Mouse (Mus musculus): ENCODE data around the gene Bgn. TPM values are rescaled to one million over a fixed set of nuclear protein-coding genes. Genes with fewer than 3 reads are reported as not detected.
"Not testable (repeated sequence)": the region's sequence is repeated elsewhere in the genome, so short reads cannot be mapped to it uniquely, and the experiment has no call there.

Bgn gene
- polyA plus RNA-seq, 1 experiment from 2014 or later = 11.7 TPM

DNA sequence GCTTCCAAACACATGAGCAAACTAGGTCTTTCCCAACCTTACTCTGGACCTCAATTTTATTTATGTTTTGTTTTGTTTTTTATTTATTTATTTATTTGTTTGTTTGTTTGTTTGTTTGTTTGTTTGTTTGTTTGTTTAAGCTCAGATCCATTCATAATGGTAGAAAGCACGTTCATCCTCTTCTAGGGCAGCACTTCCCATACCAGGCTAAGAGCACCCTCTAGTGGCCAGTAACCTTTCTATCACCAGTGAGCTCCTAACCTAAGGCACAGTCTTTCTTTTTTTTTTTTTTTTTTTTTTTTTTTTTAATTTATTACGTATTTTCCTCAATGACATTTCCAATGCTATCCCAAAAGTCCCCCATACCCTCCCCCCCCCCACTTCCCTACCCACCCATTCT, 10.2 kb downstream of the Bgn start:
- H3K27ac ChIP-seq; H3K4me3 ChIP-seq; H3K9me3 ChIP-seq (replicated peaks); H3K9ac ChIP-seq; H3K36me3 ChIP-seq (ENCODE audit: poor library complexity, severe bottlenecking); H3K4me1 ChIP-seq; H3K27me3 ChIP-seq; H3K4me2 ChIP-seq: not testable (repeated sequence)
- peak; percentile 80 for ATAC-seq
- 3% methylated on average over 1 of the region's 2 CpGs for WGBS

DNA sequence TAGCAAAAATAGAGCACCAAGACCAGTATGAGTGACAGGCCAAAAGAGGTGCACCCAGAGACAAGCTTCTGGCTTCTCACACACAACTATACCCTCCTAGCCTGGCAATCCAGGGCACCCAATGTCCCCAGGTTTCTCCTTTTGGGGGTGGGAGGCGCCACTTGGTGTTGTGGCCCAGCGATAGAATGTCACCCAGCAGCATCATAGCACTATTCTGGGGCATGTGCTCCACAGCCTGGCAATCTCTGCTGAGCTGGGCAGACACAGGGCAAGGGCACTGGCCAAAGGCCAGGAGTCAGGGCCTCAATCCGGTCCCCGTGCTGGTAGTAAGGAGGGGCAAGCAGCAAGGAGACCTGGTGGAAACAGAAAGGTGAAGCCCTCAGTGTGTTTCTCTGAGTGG, 13.3 kb downstream of the Bgn start:
- Histone ChIP-seq H3K4me3 (no peak overlapping the region), H3K4me2 (no peak overlapping the region), H3K4me1 (no peaks in the 10 kb centered on the region), H3K27me3 (peaks cover 6% of the 10 kb centered on the region; the same call in 1 of the 2 replicates), H3K27ac (no peak overlapping the region), H3K36me3 (ENCODE audit: poor library complexity, severe bottlenecking) (no peaks in the 10 kb centered on the region), H3K9me3 (replicated peaks) (no peaks in the 10 kb centered on the region), H3K9ac (no peak overlapping the region)
- 82% methylated on average over 4 of the region's 4 CpGs for WGBS
- ATAC-seq = no peak

DNA sequence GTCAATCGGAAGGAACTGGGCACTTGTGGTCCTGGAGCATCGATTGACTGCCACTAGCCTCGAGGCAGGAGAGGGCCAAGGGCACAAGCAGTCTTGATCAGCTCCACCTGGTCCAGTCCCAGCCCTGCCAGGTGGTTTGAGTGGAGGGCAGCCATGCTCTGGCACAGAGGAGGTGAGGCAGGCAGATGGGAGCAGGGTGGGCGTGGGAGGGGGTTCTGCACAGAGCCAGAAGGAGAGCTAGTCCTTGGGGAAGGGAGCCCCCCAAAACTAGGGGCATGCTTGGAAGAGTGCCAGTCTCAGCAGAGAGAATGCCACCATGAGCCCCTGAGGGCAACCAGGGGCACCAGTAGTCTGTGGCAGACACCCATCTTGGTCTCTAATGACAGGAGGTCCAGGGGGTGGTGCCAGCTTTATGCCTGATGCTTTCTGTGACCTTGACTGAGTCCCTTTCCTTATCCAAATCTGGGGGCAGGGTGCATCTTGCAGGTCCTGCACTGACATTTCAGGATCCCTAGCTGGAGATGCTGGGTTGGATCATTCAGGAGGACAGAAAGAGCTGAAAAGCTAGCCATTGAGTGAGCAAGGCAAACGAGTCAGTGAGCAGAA, 21.8 kb downstream of the Bgn start:
- H3K4me3 ChIP-seq = no peak overlapping the region
- no peaks in the 10 kb centered on the region for H3K36me3 ChIP-seq (ENCODE audit: poor library complexity, severe bottlenecking)
- no peaks in the 10 kb centered on the region; the same call in 1 of the 2 replicates for H3K9me3 ChIP-seq (replicated peaks)
- H3K27ac ChIP-seq = no peak overlapping the region
- no peak overlapping the region for H3K9ac ChIP-seq
- H3K27me3 ChIP-seq = peaks cover 32% of the 10 kb centered on the region
- ATAC-seq = no peak
- WGBS = 86% methylated on average over 5 of the region's 5 CpGs
- H3K4me1 ChIP-seq = no peaks in the 10 kb centered on the region
- H3K4me2 ChIP-seq = no peak overlapping the region

DNA sequence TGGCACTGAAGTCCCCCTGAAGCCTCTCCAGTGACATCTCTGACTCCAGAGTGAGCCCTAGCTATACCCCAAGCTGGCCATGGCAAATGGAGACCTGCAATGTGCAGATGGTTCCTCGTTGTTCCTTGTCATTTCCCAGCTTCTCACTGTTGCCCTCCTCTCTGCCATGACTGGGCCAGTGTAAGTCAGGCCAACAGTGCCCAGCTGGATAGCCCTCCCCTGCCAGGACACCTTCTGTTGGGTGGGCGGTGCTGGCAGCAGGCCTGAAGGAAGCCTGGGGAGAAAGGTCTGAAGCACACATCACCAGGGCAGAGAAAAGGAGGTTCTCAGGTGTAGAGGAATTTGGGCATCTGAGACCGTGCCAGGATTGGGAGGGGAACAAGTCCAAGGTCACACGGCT, 23.2 kb downstream of the Bgn start:
- H3K4me2 ChIP-seq = no peak overlapping the region
- H3K36me3 ChIP-seq (ENCODE audit: poor library complexity, severe bottlenecking) = no peaks in the 10 kb centered on the region
- H3K4me1 ChIP-seq = no peaks in the 10 kb centered on the region
- no peak overlapping the region for H3K27ac ChIP-seq
- H3K9me3 ChIP-seq (replicated peaks) = no peaks in the 10 kb centered on the region; the same call in 1 of the 2 replicates
- H3K4me3 ChIP-seq = no peak overlapping the region
- WGBS = 82% methylated on average over 4 of the region's 4 CpGs
- ATAC-seq = no peak
- H3K27me3 ChIP-seq = peaks cover 27% of the 10 kb centered on the region
- no peak overlapping the region for H3K9ac ChIP-seq

DNA sequence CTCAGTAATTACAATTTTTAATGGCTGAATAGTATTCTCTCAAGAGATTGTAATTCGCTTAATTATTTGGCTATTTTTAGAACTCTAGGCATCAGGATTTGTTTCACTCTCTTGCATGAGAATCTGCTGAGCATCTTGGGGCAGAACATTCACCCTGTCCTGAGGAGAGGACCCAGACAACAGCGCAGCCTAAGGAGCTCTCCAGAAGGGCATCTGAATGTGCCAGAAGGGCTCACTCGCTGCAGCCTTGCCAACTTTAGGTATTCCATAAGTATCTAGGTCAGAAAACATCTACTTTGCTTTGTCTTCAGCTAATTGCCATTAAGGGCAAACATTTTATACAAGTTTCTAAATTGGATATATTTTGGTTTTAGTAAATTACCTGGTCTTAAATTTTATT, 25.8 kb downstream of the Bgn start:
- Histone ChIP-seq H3K9me3 (replicated peaks) (no peaks in the 10 kb centered on the region; the same call in 1 of the 2 replicates), H3K4me3 (no peak overlapping the region), H3K36me3 (ENCODE audit: poor library complexity, severe bottlenecking) (no peaks in the 10 kb centered on the region), H3K27ac (no peak overlapping the region), H3K4me2 (no peak overlapping the region), H3K9ac (no peak overlapping the region), H3K4me1 (peaks cover 3% of the 10 kb centered on the region; the same call in 1 of the 2 replicates), H3K27me3 (peaks cover 3% of the 10 kb centered on the region)
- 81% methylated on average over 3 of the region's 3 CpGs for WGBS
- ATAC-seq = no peak

DNA sequence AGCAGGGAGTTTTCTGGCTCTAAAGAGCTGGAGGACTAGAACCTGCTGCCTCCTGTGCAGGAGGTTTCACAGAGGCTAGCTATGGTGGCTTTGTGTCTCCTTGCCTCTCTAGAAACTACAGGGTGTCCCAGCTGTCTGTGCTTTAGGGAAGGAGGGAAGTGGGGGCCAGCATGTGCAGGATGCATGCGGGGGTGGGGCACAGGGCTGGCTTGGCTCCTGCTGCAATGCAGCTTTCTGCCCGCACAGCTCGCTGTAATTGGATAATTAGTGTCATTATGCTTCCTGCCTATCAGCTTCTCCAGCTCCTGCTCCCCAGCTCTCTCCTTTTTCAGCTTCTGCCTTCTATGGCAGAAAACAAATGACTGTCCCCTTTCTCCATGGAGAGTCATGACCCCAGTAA, 29.5 kb downstream of the Bgn start:
- Histone ChIP-seq H3K4me2 (no peak overlapping the region), H3K9me3 (replicated peaks) (no peaks in the 10 kb centered on the region), H3K27ac (no peak overlapping the region), H3K36me3 (ENCODE audit: poor library complexity, severe bottlenecking) (no peaks in the 10 kb centered on the region), H3K9ac (no peak overlapping the region), H3K4me3 (no peak overlapping the region), H3K27me3 (no peaks in the 10 kb centered on the region), H3K4me1 (peaks cover 3% of the 10 kb centered on the region; the same call in 1 of the 2 replicates)
- peak; percentile 75; the same call in 1 of the 2 replicates for ATAC-seq
- 33% methylated on average over 3 of the region's 3 CpGs for WGBS

DNA sequence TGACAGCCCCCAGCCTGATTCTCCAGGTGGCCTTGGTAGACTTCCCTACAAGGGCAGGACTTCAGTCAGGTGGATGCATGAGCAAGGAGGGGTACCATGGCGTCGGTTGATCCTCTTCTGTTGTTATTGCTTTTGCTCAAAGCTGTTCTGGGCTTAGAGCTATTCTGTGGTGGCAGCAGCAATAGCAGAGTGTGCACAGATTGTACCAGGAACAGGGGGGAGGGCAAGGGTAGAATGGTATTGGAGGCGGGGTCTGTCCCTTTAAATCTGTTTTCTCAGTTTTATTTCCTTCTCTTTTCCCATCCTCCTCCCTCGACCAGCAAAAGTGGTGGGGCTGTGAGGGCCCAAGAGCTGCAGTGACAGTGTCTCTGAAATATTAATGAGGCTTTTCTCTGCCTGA, 33.2 kb downstream of the Bgn start:
- WGBS = 69% methylated on average over 4 of the region's 4 CpGs

DNA sequence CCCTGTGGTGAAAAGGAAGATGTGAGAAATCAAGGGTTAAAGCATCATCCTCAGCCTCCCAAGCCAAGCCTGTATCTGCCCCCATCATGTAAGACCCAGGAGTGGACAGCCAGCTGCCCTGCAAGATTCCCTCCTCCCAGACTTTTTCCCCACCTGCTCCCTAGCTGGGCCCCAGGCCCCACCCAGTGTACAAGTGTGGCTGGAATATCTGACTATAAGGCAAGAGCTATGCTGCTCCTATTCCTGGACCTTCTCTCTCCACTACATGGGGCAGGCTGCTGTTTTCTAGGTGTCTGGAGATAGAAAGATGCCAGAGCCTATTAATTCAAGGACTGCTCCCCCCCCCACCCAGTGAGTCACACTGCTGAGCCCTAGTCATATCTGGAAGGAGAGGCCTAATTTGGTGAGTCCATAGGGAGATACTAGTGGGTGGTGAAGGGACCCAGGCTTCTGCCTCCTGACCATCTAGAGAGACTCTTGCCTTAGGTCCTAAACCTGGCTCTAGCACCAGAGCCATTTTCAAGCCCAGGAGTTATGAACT, 33.7 kb downstream of the Bgn start:
- peaks cover 3% of the 10 kb centered on the region; the same call in 1 of the 2 replicates for H3K4me1 ChIP-seq
- H3K27ac ChIP-seq = no peak overlapping the region
- no peak for ATAC-seq
- H3K36me3 ChIP-seq (ENCODE audit: poor library complexity, severe bottlenecking) = no peaks in the 10 kb centered on the region
- H3K9me3 ChIP-seq (replicated peaks) = no peaks in the 10 kb centered on the region
- H3K4me2 ChIP-seq = no peak overlapping the region
- H3K9ac ChIP-seq = no peak overlapping the region
- H3K27me3 ChIP-seq = no peaks in the 10 kb centered on the region
- H3K4me3 ChIP-seq = no peak overlapping the region

More for the DNA sequence above, 33.2 kb downstream of the Bgn start:
- no peaks in the 10 kb centered on the region for H3K36me3 ChIP-seq (ENCODE audit: poor library complexity, severe bottlenecking)
- H3K9me3 ChIP-seq (replicated peaks) = no peaks in the 10 kb centered on the region
- no peak overlapping the region for H3K4me3 ChIP-seq
- no peaks in the 10 kb centered on the region for H3K27me3 ChIP-seq
- no peak for ATAC-seq
- H3K4me2 ChIP-seq = no peak overlapping the region
- H3K9ac ChIP-seq = no peak overlapping the region
- no peak overlapping the region for H3K27ac ChIP-seq
- peaks cover 3% of the 10 kb centered on the region; the same call in 1 of the 2 replicates for H3K4me1 ChIP-seq

DNA sequence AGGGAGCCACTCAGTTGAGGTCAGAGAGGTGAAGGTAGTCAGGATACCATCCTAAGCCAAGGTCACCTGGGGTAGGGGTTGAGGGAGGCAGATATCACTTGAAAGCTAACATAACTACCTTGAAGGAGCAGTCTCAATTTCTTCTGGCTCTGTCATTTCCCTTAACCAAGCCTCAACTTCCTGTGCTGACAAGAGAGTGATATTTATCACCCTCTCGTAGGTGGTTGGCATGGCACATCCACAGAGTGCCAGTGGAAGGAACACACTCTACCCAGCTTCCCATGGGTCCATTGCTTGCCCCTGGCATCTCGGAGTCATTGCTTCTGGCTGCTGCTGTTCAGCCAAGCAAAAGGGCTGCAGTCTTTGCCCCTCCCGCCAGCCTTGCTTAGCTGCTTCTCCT, 37.3 kb downstream of the Bgn start:
- Histone ChIP-seq H3K9ac (no peak overlapping the region), H3K36me3 (ENCODE audit: poor library complexity, severe bottlenecking) (no peaks in the 10 kb centered on the region), H3K9me3 (replicated peaks) (no peaks in the 10 kb centered on the region), H3K27ac (no peak overlapping the region), H3K27me3 (no peaks in the 10 kb centered on the region), H3K4me2 (no peak overlapping the region), H3K4me3 (no peak overlapping the region), H3K4me1 (0 out of 2 replicates have a peak, but pooled peaks cover 3% of the 10 kb centered on the region)
- no peak for ATAC-seq
- 74% methylated on average over 3 of the region's 3 CpGs for WGBS

DNA sequence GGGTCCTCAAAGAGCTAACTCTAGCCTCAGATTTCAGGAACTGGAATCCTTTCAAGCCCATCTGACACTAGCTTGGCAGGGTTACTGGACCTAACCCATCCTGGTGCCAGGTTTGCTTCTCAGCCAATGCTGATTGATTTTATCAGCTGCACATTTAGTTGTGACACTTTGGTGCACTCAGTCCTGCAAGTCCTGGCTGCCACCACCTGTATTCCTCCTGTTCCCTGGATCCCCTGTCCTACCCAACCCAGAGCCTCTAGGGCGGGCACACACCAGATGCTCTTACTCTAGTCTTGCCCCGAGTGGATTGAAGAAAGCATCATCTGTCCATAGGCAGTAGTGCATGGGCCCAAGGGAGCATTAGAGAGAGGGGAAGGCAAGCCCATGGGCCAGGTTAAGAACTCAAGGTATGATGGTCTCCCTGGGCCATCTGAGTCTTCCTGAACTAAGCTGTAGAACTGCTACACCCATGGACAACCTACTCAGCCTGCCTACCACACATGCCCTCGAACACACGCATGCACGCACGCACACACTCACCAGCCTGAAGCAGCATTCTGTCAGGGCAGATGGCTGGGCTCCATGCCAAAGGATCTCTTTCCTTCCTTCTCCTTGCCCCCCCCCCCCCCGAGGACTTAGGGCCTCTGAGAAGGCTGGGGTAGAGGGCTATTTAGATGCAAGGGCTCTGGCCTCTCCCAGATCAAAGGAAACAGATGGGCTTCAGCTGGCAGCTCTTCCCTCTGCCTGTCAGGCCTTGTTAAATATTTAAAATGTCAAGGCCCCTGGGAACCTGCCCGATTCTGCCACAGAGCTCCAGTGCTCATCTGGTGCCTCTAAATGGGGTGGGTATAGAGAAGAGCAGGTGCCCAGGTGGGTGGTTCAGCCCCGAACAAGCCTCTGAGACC, 41.2 kb downstream of the Bgn start:
- peak; percentile 86 for ATAC-seq
- H3K27ac ChIP-seq = peak overlapping the region; percentile 78
- H3K9me3 ChIP-seq (replicated peaks) = no peaks in the 10 kb centered on the region
- 0 out of 2 replicates have a peak, but pooled peaks cover 3% of the 10 kb centered on the region for H3K4me1 ChIP-seq
- 47% methylated on average over 9 of the region's 9 CpGs for WGBS
- no peaks in the 10 kb centered on the region for H3K27me3 ChIP-seq
- H3K4me2 ChIP-seq = no peak overlapping the region
- H3K4me3 ChIP-seq = no peak overlapping the region
- no peak overlapping the region for H3K9ac ChIP-seq
- H3K36me3 ChIP-seq (ENCODE audit: poor library complexity, severe bottlenecking) = no peaks in the 10 kb centered on the region

DNA sequence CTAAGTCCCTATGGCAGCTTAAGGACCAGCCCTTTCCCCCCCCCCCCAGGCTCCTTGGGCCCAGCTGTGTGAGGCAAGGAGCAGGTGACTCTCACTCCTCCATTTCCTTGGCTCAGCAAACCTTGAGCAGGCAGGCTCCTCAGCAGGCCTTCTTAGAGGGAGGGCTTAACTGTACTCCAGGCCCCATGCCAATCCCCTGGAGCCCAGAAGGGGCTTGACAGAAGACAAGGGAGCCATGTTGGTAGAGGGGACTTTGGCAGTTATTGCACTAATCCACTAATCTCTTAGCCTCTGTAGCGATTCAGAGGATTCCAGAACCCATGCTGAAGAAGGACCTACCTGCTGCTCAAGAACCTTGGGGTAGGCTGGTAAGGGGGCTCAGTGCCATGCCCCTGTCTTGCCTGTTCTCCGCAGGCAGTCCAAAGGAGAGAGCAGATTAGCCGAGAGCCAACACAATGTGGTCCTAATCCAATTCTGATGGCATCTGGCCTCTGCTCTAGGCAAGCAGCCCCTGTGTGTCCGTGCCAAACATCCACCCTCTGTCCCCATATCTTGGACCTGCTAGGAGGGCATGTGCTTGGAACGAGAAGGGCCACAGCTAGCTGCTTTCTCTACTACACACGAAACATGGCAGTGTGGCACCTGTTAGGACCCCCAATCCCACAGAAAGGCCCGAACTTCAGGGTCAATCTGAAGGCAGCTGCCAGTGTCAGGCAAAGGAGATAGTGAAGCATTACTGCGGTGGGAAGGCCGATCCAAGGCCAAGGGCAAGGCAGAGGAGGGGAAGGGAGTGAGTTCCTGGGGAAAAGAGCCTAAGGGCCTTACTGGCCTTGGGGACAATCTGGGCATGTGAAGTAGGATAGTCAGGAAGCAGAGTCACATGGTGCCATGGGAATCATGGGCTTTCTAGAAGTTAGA, 42.1 kb downstream of the Bgn start:
- H3K9me3 ChIP-seq (replicated peaks) = no peaks in the 10 kb centered on the region
- 75% methylated on average over 9 of the region's 9 CpGs for WGBS
- no peaks in the 10 kb centered on the region for H3K27me3 ChIP-seq
- ATAC-seq = peak; percentile 81
- 0 out of 2 replicates have a peak, but pooled peaks cover 3% of the 10 kb centered on the region for H3K4me1 ChIP-seq
- H3K4me3 ChIP-seq = no peak overlapping the region
- no peaks in the 10 kb centered on the region for H3K36me3 ChIP-seq (ENCODE audit: poor library complexity, severe bottlenecking)
- peak overlapping the region; percentile 78 for H3K27ac ChIP-seq
- no peak overlapping the region for H3K4me2 ChIP-seq
- H3K9ac ChIP-seq = no peak overlapping the region
